Comparison of ENCODE assay signal across 10 mouse cellular contexts in genomic region chr13:111856786-111857455, GRCm38 (mm10). TPM values are rescaled to one million over a fixed set of nuclear protein-coding genes. Genes with fewer than 3 reads are reported as not detected.
DNase-seq lines count a peak whose midpoint lies in the region; ATAC-seq and TF ChIP-seq lines count a peak whose summit lies in the region.
"Had no signal": no experiment of that assay in that cellular context is flagged by ENCODE, and none has a peak within 500 bp of the region (broad histone marks: within the 10 kb centered on the region; RNA-seq: fewer than 3 reads in every experiment).

No protein-coding gene starts in this region.

- H3K36me3 ChIP-seq in heart, postnatal 0 days (replicated peaks; ENCODE audit: control insufficient read depth, insufficient read depth, low read length), result no peaks in the 10 kb centered on the region
- H3K36me3 ChIP-seq in liver, embryonic 16.5 days (ENCODE audit: control insufficient read depth, insufficient read depth), result no peaks in the 10 kb centered on the region
- H3K36me3 ChIP-seq in hindbrain, embryonic 16.5 days (ENCODE audit: control insufficient read depth, insufficient read depth, low read length), result no peaks in the 10 kb centered on the region

- 61% methylated on average over 7 of the region's 7 CpGs for WGBS in heart, postnatal 0 days
- 61% methylated on average over 7 of the region's 7 CpGs for WGBS in liver, embryonic 16.5 days (ENCODE audit: insufficient replicate concordance)
- WGBS in hindbrain, embryonic 16.5 days, result 67% methylated on average over 7 of the region's 7 CpGs

- H3K27ac ChIP-seq in heart, postnatal 0 days (ENCODE audit: low read depth), result 0 out of 2 replicates have a peak overlapping the region, but pooled peaks have one; percentile 39
- H3K27ac ChIP-seq in liver, embryonic 16.5 days (ENCODE audit: low read length), result peak overlapping the region; percentile 57
- H3K27ac ChIP-seq in hindbrain, embryonic 16.5 days (ENCODE audit: low read depth, low read length), result no peak overlapping the region

- peak; percentile 19 for DNase-seq in adrenal gland, adult 2 months
- DNase-seq in adrenal gland, adult 18-20 months (ENCODE audit: low spot score in 2 of 2), result no peak
- DNase-seq in heart, postnatal 0 days (ENCODE audit: low spot score), result no peak
- no peak for DNase-seq in heart, postnatal 4 days
- peak; percentile 49 for DNase-seq in brain, adult 2 months (ENCODE audit: low read depth, low spot score)
- no peak for DNase-seq in right cerebral cortex, postnatal 4 days
- DNase-seq: gastrocnemius, postnatal 10 days had no signal

- TF ChIP-seq EP300 in heart, postnatal 0 days (IDR thresholded peaks at IDR 0.05; ENCODE audit: low read depth), result no peak

- no peak overlapping the region for H3K9ac ChIP-seq in heart, postnatal 0 days (replicated peaks; ENCODE audit: low read depth, low read length)
- H3K9ac ChIP-seq in liver, embryonic 16.5 days (ENCODE audit: low read depth, low read length), result no peak overlapping the region
- H3K9ac ChIP-seq in hindbrain, embryonic 16.5 days (ENCODE audit: low read depth, low read length), result no peak overlapping the region

- H3K4me1 ChIP-seq in heart, postnatal 0 days (ENCODE audit: control insufficient read depth, insufficient read depth), result no peaks in the 10 kb centered on the region
- no peaks in the 10 kb centered on the region for H3K4me1 ChIP-seq in liver, embryonic 16.5 days (ENCODE audit: control insufficient read depth, low read depth, low read length)
- H3K4me1 ChIP-seq in hindbrain, embryonic 16.5 days (ENCODE audit: control insufficient read depth, insufficient read depth, low read depth, low read length), result no peaks in the 10 kb centered on the region

- no peak overlapping the region for H3K4me2 ChIP-seq in heart, postnatal 0 days (ENCODE audit: low read depth, low read length)
- H3K4me2 ChIP-seq in liver, embryonic 16.5 days (ENCODE audit: low read depth, low read length), result no peak overlapping the region
- no peak overlapping the region for H3K4me2 ChIP-seq in hindbrain, embryonic 16.5 days (ENCODE audit: low read length)

- H3K9me3 ChIP-seq in heart, postnatal 0 days (replicated peaks; ENCODE audit: control insufficient read depth, low read length), result peaks cover 3% of the 10 kb centered on the region; the same call in 1 of the 2 replicates
- H3K9me3 ChIP-seq in liver, embryonic 16.5 days (replicated peaks; ENCODE audit: control insufficient read depth, low read length), result no peaks in the 10 kb centered on the region
- H3K9me3 ChIP-seq in hindbrain, embryonic 16.5 days (ENCODE audit: control insufficient read depth, low read length), result no peaks in the 10 kb centered on the region

- no peak for TF ChIP-seq CTCF in heart, postnatal 0 days (IDR thresholded peaks at IDR 0.05; ENCODE audit: low read depth)

- ATAC-seq in heart, postnatal 0 days (ENCODE audit: insufficient read depth, low read depth), result no peak
- ATAC-seq in liver, embryonic 16.5 days (ENCODE audit: low read depth), result no peak
- no peak for ATAC-seq in hindbrain, embryonic 16.5 days
- ATAC-seq: inflammation-experienced regulatory T-cells, adult 6 months had no signal

- H3K27me3 ChIP-seq in heart, postnatal 0 days (ENCODE audit: control insufficient read depth, insufficient read depth, low read length), result no peaks in the 10 kb centered on the region
- no peaks in the 10 kb centered on the region for H3K27me3 ChIP-seq in liver, embryonic 16.5 days (ENCODE audit: control insufficient read depth, insufficient read depth, low read depth, low read length)
- no peaks in the 10 kb centered on the region for H3K27me3 ChIP-seq in hindbrain, embryonic 16.5 days (replicated peaks; ENCODE audit: control insufficient read depth, insufficient read depth, low read length)

- H3K4me3 ChIP-seq in heart, postnatal 0 days (ENCODE audit: low read depth, low read length), result no peak overlapping the region
- no peak overlapping the region for H3K4me3 ChIP-seq in liver, embryonic 16.5 days (ENCODE audit: low read depth, low read length)
- no peak overlapping the region for H3K4me3 ChIP-seq in hindbrain, embryonic 16.5 days (ENCODE audit: low read length)

RNA-seq across cellular contexts. Expression of gene Map3k1, which starts 48.1 kb away (rescaled TPM):
- total RNA-seq in adrenal gland, adult 2 months (2021), result 10 to 100 TPM; 49.1 to 64.9 TPM
- 8.3 and 8.8 TPM in 2 replicates for polyA plus RNA-seq in adrenal gland, adult 2 months (2012; rRNA removed)
- 10 to 100 TPM; 38.2 to 42.7 TPM for total RNA-seq in adrenal gland, adult 18-20 months (2021)
- total RNA-seq in heart, postnatal 0 days (2014; rRNA removed; ENCODE audit: low replicate concordance), result 9.7 and 18.4 TPM in 2 replicates
- polyA plus RNA-seq in heart, postnatal 0 days (2015; fragmentation: Nextera tagmentation; extraction: Ambion mirVana), result 8.8 and 9.7 TPM in 2 replicates
- total RNA-seq in heart, postnatal 4 days (2021), result 10 to 100 TPM; 29.9 to 33.8 TPM
- 12.8 and 13.7 TPM in 2 replicates for polyA plus RNA-seq in liver, embryonic 16.5 days (2015; fragmentation: Nextera tagmentation; extraction: Ambion mirVana)
- 12.1 and 13.5 TPM in 2 replicates for polyA plus RNA-seq in hindbrain, embryonic 16.5 days (2015; fragmentation: Nextera tagmentation; extraction: Ambion mirVana)

Comparison
In these comparisons a context has a peak if more than half of its experiments do, and no peak if none do; other contexts are left out.
1. DNase-seq: peak in adrenal gland, adult 2 months (single experiment) and brain, adult 2 months (single experiment); none in adrenal gland, adult 18-20 months (0 of 2), heart, postnatal 0 days (single experiment), heart, postnatal 4 days (single experiment) and right cerebral cortex, postnatal 4 days (single experiment).